Mouse (Mus musculus) A20 (cell line): ENCODE results near the gene Foxe1.

Experiments
- DNase-seq: peaks from one replicate; pipeline ENCODE4 v3.0.0-alpha.2; 2011; ENCODE audit warnings: low read depth, low spot score

Foxe1 gene

DNA sequence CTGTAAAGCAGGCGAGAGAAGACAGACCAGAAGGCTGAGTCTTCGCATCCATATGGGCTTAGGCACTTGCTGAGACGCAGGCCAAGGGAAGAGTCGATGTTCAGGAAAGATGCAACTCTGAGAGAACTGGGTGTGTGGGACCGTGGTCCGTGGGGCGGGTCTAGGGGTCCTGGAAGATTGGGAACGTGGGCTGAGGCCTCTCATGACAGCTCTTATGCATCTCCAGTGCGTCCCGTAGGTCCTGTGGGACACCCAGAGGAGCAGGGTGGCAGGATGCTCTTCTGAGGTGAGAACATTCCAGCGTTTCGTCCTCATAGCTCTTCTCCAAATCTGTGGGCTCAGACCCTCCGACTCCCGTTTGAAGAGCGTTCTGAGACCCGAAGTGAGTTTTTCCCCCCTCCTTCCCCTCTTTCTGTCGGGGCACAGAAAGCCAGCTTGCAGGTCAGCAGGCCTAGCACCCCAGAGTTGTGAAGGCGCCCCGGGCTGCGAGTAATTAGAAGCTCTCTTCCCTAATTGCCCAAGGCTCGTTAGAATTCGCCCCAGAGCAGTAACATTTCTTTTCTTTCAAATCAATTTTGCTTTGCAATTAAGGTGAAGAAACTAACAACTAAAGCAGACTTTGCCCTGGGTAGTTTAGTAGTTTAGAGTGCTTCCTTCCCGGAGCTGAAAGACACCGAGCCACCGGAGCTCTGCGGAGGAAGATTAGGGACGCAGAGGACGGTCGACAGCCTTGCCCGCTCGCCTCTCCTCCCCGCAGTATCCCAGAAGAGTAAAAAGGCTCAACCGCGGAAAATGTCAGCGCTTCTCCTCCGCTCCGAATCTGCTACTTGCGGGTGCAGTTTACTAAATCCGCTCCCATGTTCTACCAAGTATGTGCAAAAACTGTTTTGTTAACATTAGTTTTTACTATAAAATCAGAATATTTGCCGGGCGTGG lies 4.4 kb downstream of the Foxe1 start:
- DNase-seq: no peak

- DNase-seq: no peak
Observed at GRCm38 (mm10) chr4:46348897-46349296, 5.5 kb downstream of the Foxe1 start.

GRCm38 (mm10) chr4:46349530-46349929 lies 6.1 kb downstream of the Foxe1 start:
- no peak for DNase-seq

GRCm38 (mm10) chr4:46353045-46353444 lies 9.6 kb downstream of the Foxe1 start:
- no peak for DNase-seq

DNA sequence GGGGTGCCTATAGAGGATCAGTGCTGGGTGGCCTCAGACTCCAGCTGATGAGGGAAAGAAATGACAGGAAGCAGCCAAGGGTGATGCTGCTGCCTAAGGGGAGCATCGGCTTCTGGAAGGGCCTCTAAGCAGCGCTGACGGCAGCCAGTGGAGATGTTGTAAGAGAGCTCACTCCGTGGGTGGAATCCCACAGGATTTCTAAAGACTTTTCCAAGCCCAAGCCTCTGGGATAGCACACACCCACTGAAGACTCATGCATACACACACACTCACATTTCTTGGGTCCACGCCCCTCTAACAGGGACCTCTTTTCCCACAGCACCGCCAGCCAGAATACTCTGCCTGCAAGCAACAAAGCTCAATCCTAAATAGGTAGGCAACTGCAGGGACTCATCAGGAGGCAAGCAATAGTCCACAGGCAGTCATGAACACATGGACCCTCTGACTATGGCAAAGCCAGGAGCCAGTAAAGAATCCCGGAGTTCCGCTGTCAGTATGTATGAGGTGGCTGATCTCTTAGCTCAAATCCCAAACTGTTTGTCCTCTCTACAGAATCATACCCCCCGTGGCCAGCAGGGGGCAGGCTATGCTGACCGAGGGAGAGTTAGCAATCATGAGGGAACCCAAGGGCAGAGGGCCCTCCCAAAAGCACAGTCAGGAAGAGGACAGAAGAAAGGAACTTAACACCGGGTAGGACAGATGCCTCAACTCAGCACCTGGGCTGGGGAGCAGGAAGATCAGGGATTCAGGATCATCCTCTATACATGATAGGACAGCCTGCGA lies 13.1 kb downstream of the Foxe1 start:
- DNase-seq: peak; percentile 63

- peak; percentile 63 for DNase-seq
Observed at GRCm38 (mm10) chr4:46359539-46360253, 16.3 kb downstream of the Foxe1 start.

DNA sequence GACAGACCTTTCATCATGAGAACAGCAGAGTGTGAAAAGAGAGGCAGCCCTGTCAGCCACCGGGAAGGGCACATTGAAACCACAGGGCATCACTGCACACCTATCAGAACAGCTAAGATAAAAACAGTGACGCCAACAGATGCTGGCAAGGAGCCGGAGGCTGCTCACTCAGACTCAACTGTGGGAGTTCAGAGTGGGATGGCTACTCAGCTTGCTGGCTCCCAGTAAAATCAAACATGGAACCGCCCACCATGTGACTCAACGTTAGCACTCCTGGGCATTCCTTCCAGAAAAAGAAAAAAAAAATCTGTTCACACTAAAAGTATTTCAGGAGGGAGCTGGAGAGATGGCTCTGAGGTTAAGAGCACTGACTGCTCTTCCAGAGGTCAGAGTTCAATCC lies 17.8 kb downstream of the Foxe1 start:
- DNase-seq: no peak

DNA sequence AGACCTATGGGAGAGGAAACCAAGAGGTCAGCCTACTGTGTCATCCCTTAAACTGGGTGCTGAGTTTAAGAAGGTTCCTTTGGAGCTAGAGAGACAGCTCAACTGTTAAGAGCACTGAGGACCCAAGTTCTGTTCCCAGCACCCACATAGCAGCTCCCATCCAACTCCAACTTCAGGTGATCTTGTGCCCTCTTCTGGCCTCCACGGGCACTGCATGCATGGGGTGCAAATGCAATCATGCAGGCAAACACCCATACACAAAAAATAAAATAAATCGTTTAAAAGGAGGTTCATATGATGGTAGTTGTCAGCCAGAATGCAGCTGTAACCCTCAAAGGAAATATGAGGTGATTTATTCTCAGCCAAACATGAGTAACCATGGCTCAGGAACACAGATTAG lies 21.0 kb downstream of the Foxe1 start:
- no peak for DNase-seq

- no peak for DNase-seq
Observed at GRCm38 (mm10) chr4:46367487-46367959, 24.1 kb downstream of the Foxe1 start.

GRCm38 (mm10) chr4:46369070-46369469 lies 25.7 kb downstream of the Foxe1 start:
- DNase-seq: peak; percentile 39

DNA sequence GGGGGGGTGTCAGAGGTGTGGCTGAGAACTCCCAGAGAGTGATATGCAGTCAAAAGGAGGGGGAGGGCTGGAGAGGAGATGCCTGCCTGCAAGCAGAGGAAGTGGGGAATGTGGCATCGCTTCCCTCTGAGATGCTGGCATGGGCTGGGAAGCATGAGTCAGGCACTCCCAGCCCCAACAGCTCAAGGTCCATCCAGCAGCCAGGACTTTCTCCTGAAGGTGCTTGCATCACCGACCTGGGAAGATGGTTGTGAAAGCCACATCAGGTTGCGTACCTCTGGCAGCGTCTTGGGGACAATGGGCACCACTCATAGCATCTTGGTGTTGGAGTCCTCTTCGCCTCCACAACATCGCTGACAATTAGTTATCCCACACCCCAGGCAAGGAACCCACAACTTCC lies 27.0 kb downstream of the Foxe1 start:
- no peak for DNase-seq

GRCm38 (mm10) chr4:46371030-46371429 lies 27.6 kb downstream of the Foxe1 start:
- no peak for DNase-seq

DNA sequence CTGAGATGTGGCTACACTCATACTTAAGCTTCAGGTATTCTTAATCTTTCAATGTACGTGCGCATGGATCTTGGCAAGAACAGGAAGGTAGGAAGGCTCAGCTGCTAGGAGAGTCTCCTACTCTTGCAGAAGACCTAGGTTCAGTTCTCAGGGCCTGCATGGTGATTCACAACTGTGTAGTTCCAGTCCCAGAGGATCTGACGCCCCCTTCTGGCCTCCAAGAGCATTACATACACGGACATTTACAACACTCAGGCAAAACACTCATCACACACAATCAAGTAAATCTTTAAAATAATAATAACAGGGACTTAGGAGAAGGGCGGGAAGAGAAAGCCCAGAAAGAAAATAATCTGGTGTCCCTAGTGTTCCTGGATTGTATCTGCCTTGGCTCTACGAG lies 31.0 kb downstream of the Foxe1 start:
- peak; percentile 61 for DNase-seq

DNA sequence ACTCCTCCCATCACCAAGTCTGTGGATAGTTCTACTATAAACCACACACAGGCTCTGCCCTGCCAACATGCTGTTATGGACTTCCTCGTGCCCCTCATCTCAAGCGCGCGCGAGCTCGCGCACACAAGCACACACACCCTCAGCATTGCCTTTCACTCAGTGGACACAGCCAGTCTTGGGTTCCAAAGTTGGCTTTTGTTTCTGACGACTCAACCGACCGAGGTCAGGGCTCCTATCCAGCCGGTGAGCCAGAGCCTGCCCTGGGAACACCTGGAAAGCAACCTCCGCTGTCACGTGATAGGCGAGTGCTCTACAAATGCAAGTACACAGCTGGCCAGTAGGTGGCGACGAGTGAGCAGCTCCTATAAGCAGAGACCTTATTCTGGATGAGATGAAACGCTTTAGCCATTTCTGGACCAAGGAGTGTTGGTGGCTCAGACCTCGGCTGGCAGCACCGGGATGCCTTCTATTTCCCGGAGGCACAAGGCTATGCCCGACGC lies 31.5 kb downstream of the Foxe1 start:
- peak; percentile 86 for DNase-seq

- DNase-seq: no peak
Observed at GRCm38 (mm10) chr4:46388556-46388955, 45.1 kb downstream of the Foxe1 start.

DNA sequence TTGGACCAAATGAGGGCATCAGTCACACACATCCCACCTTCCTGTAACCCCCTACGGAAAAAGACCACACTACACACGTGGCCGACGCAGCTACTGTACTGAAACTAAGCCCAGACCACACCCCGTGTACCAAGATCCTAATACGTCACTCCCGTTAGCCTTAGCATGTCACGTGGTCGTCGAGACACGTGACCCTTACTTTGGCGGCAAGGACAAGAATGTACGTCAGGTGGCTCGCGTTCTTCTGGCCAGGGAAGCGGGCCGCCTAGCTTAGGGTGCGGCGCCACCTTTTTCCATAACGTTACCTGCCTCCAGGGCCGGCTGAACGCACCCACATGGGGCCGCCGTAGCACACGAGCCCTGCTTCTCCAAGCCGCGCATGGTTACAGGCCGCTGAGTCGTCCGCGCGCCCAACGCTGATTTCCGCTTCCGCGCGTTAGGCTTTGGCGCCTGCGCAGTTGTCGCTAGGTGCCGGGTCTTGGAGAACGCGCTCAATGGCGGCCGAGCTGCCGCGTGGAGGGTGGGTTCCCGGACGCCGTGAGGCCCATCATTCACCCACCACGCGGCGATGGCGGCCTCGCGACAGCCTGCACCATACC lies 45.7 kb downstream of the Foxe1 start, which contains the start of gene Trmo:
Trmo (minus strand) TSS at position 425 of the 599 bp plus-strand sequence.
- DNase-seq: peak; percentile 98

- peak; percentile 90 for DNase-seq
Observed at GRCm38 (mm10) chr4:46389612-46390341, 46.4 kb downstream of the Foxe1 start.

DNA sequence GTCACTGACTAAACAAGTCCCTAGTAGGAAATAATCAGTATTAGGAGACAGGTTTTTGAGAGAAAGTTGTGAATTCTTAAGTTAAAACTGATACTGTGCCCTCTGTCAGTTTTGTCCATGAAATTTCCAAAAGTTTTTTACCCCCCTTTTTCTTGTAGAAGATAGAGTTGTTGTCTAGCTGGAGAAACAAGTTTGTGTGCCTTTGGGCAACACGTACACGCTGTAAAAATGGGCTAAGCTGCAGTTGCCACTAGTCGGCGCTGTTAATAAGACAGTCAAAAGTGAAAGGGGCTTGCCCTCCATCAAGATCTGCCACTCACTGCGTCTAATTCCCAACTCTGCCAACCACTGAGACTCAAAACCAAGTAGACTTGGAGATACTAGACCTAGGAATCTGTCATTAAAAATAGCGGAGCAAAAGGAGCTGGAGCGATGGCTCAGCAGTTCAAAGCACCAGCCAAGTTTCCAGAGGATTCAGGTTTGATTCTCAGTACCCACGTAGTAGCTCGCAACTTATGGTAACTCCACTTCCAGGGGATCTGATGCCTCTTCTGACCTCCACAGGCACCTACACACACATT lies 47.1 kb downstream of the Foxe1 start:
- peak; percentile 95 for DNase-seq

GRCm38 (mm10) chr4:46394388-46394787 lies 51.0 kb downstream of the Foxe1 start:
- peak; percentile 87 for DNase-seq

DNA sequence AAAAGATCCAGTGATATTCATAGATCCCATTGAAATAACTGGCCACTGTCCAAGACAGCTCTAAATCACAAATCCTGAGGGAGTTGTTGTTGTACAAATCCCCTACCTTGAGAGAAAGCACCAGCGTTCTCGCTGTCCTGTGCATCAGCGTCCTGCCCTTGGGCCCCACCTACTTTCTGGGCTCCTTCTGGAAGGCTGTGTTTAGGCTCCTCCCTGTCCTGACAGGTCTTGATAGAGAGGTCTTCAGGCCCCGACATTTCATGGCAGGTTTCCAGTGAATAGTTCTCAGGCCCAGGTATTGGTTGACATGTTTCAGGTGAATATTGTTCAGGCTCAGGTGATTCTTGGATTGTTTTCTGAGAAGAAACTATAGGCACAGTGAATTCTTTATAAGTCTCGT lies 52.3 kb downstream of the Foxe1 start:
- DNase-seq: no peak
